Mouse (Mus musculus): Measurements from ENCODE around the gene Krtap13.
"Not testable (repeated sequence)": the region's sequence is repeated elsewhere in the genome, so short reads cannot be mapped to it uniquely, and the experiment has no call there.

Gene Krtap13

DNA sequence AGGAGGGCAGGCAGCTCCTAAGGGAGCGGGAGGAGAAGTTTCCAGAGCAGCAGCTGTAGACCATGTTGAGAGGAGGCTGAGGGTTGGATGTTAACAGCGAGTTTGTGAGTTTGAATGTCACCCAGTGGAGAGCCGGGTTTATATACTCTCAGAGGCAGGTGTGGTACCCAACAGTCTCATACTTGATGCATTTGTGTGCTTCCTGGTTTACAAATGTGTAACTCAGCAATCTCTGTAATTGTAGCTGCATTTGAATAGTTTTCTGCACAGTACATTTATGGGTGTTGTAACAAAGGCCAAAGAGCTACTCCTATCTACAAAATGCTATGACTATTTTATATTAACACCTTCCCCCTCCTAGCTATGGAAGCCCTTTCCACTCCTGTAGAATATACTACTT lies at the start of gene Krtap13:
TSS of gene Krtap13 (minus strand) at position 101 of the 400 bp plus-strand sequence.
- not testable (repeated sequence) for DNase-seq

DNA sequence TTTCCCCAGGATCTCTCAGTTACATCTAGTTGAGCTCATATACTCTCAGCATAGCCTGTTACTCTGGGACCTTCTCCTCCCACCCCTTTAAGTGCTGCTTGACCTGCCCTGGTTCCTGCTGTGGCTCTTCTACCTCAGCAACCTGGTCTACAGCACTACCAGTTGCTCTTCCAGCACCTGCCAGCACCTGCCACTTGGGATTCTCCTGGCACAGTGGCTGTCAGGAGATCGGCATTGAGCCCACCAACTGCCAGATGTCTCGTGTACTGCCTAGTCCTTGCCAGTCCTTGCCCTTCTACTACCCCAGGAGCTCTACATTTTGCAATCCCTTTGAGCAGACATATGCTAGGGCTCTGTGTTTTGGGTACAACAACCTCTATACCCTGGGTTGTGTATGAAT lies 35.4 kb upstream of the Krtap13 start:
- DNase-seq = no peak

GRCm38 (mm10) chr16:88777596-88777995 lies 26.2 kb upstream of the Krtap13 start, which contains the start of gene Gm5965:
TSS of gene Gm5965 (plus strand) at chr16:88777896.
- DNase-seq = no peak

- DNase-seq = no peak
Observed at GRCm38 (mm10) chr16:88774106-88774505, 22.7 kb upstream of the Krtap13 start, which contains the start of gene 2310057N15Rik. TSS of gene 2310057N15Rik (minus strand) at chr16:88774206.

DNA sequence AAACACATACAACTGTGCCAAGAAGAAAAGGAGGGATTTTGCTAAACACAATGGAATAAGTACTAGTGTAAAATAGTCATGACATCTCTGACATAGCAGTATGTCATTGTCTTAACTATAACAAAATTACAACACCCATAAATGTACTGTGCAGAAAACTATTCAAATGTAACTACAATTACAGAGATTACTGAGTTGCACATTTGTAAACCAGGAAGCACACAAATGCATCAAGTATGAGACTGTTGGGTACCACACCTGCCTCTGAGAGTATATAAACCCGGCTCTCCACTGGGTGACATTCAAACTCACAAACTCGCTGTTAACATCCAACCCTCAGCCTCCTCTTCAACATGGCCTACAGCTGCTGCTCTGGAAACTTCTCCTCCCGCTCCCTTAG lies 7.1 kb upstream of the Krtap13 start, which contains the start of gene 2310034C09Rik:
TSS of gene 2310034C09Rik (plus strand) at position 301 of the 400 bp plus-strand sequence.
- DNase-seq = not testable (repeated sequence)

GRCm38 (mm10) chr16:88747943-88748342 lies 3.5 kb downstream of the Krtap13 start:
- DNase-seq = no peak

DNA sequence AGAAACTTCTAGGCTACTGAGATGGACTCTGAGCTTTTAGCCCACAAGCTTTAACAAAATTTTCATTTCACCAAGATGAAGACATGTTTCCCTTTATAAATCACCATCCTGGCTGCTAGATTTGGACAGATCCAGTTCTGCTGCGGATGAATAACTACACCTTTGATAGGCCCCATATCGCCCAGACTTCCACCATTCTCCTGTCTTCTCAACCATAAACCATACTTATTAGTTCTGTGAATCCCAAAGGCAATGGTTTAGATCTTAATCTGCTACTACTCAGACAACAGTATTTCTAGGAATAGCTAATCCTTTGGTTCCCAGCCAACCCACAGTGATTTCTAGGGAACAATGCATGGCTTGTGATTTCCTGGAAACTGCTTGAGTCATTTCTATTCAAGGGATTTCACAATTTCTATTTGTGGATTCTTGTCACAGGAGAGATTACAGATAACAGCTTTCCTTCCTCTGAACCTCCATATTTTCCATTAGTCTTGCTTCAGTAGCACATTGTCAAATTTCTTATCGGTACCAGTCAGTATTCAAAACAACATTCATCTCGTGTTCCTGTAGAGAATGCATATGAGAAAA lies 6.6 kb downstream of the Krtap13 start:
- no peak for DNase-seq

GRCm38 (mm10) chr16:88735391-88735790 lies 16.0 kb downstream of the Krtap13 start:
- no peak for DNase-seq

- DNase-seq = no peak
Observed at GRCm38 (mm10) chr16:88728812-88729275, 22.6 kb downstream of the Krtap13 start, which contains the start of gene Krtap13-1. TSS of gene Krtap13-1 (plus strand) at chr16:88728862.

DNA sequence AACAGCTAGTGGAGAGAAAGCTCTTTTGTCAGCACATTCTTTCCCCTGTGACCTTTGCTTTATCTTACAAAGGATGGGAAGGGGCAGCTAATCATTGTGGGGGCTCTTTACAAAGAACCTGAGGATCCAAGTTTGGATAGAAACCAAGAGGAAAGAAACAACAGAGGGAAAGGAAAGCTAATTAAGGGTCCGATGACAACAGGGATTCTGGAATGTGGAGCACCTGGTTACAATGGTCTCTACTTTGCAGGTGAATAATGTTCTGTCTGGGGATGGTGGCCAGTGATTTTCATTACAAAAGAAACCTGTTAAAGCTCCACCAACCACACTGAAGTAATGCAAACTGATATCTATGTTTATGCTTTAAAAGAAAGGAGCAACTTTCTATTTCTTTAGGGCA lies 31.4 kb downstream of the Krtap13 start:
- no peak for DNase-seq

DNA sequence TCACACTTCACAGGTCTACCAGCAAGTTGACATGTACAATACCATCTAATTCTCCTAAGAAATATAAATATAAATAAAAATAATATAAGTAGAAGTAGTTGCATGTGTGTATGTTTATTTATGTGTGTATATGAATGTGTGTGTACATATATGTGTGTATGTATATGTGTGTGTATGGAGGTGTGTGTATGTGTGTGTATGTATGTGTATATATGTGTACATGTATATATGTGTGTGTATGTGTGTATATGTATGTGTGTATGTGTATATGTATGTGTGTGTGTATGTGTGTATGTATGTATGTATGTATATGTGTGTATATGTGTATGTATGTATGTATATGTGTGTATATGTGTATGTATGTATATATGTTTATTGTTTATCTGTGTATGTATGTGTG lies 34.9 kb downstream of the Krtap13 start:
- no peak for DNase-seq

GRCm38 (mm10) chr16:88711245-88711644 lies 40.2 kb downstream of the Krtap13 start:
- no peak for DNase-seq

GRCm38 (mm10) chr16:88710757-88711156 lies 40.7 kb downstream of the Krtap13 start:
- no peak for DNase-seq

GRCm38 (mm10) chr16:88707496-88708012 lies 43.9 kb downstream of the Krtap13 start, which contains the start of gene 2310061N02Rik:
TSS of gene 2310061N02Rik (minus strand) at chr16:88707962.
- DNase-seq = no peak

GRCm38 (mm10) chr16:88701072-88701864 lies 50.2 kb downstream of the Krtap13 start:
- DNase-seq = no peak

Measured in right cerebral cortex, postnatal 14 days (tissue).